In genomic region chr3:20242050-20242449, GRCm38 (mm10) we compare ENCODE assay signal across 22 mouse cellular contexts. TPM values are rescaled to one million over a fixed set of nuclear protein-coding genes. Genes with fewer than 3 reads are reported as not detected.
DNase-seq lines count a peak whose midpoint lies in the region; ATAC-seq and TF ChIP-seq lines count a peak whose summit lies in the region.
"Had no signal": no experiment of that assay in that cellular context is flagged by ENCODE, and none has a peak within 500 bp of the region (broad histone marks: within the 10 kb centered on the region; RNA-seq: fewer than 3 reads in every experiment).

Cpa3 (minus strand) TSS chr3:20242181.

- H3K27ac ChIP-seq in lung, postnatal 0 days (ENCODE audit: low read length), result no peak within 1 kb of the TSS
- H3K27ac ChIP-seq: forebrain, embryonic 12.5 days; neural tube, embryonic 12.5 days had no signal

- no peak within 1 kb of the TSS for H3K4me3 ChIP-seq in G1E (ENCODE audit: low read depth, low read length)
- no peak within 1 kb of the TSS for H3K4me3 ChIP-seq in lung, postnatal 0 days (ENCODE audit: low read depth, low read length)
- H3K4me3 ChIP-seq: forebrain, embryonic 12.5 days; neural tube, embryonic 12.5 days had no signal

- intact Hi-C loops in gastrocnemius, postnatal 36 days (cut with DNase I), result no loop called here

- WGBS in lung, postnatal 0 days, result 70% methylated on average over 3 of the region's 3 CpGs

- H3K4me2 ChIP-seq in lung, postnatal 0 days (replicated peaks; ENCODE audit: low read depth, low read length), result no peak within 1 kb of the TSS
- H3K4me2 ChIP-seq: forebrain, embryonic 12.5 days; midbrain, embryonic 11.5 days; neural tube, embryonic 12.5 days had no signal

- no peak for TF ChIP-seq EP300 in lung, postnatal 0 days (IDR thresholded peaks at IDR 0.05)

- TF ChIP-seq CTCF in G1E (IDR thresholded peaks at IDR 0.05; ENCODE audit: low read depth, low read length), result no peak
- TF ChIP-seq CTCF in lung, postnatal 0 days (IDR thresholded peaks at IDR 0.05), result no peak

- H3K36me3 ChIP-seq in G1E (replicated peaks), result no peaks in the 10 kb centered on the region
- H3K36me3 ChIP-seq in lung, postnatal 0 days (ENCODE audit: insufficient read depth, low read length), result no peaks in the 10 kb centered on the region
- H3K36me3 ChIP-seq: forebrain, embryonic 12.5 days; neural tube, embryonic 12.5 days had no signal

- H3K9me3 ChIP-seq in G1E (replicated peaks), result no peaks in the 10 kb centered on the region
- no peaks in the 10 kb centered on the region for H3K9me3 ChIP-seq in lung, postnatal 0 days (ENCODE audit: low read length)
- H3K9me3 ChIP-seq: forebrain, embryonic 12.5 days; neural tube, embryonic 12.5 days had no signal

- no peaks in the 10 kb centered on the region for H3K27me3 ChIP-seq in G1E (ENCODE audit: insufficient read depth, low read length)
- H3K27me3 ChIP-seq in lung, postnatal 0 days (replicated peaks; ENCODE audit: insufficient read depth, low read length), result no peaks in the 10 kb centered on the region
- H3K27me3 ChIP-seq: CH12.LX; forebrain, embryonic 12.5 days; neural tube, embryonic 12.5 days had no signal

- no peak for DNase-seq in gastrocnemius, postnatal 4 days (ENCODE audit: low spot score in 2 of 2)
- DNase-seq in gastrocnemius, postnatal 36 days, result no peak
- DNase-seq in G1E (ENCODE audit: low spot score), result peak; percentile 11
- no peak for DNase-seq in layer of hippocampus, adult 18-20 months (ENCODE audit: low spot score in 2 of 2)
- DNase-seq in urinary bladder, postnatal 4 days (ENCODE audit: low spot score in 2 of 2), result no peak
- DNase-seq in lung, postnatal 0 days (ENCODE audit: low spot score), result no peak
- DNase-seq: adrenal gland, adult 2 months; cerebellum, adult 9-10 months; heart, postnatal 36 days; kidney, adult 11 months; liver, postnatal 0 days; right cerebral cortex, adult 18-20 months had no signal

- H3K4me1 ChIP-seq in G1E (ENCODE audit: insufficient read depth, low read depth, low read length), result peaks cover 67% of the 10 kb centered on the region
- H3K4me1 ChIP-seq in lung, postnatal 0 days (ENCODE audit: insufficient read depth, low read depth, low read length), result no peaks in the 10 kb centered on the region
- H3K4me1 ChIP-seq: forebrain, embryonic 12.5 days; neural tube, embryonic 12.5 days had no signal

- H3K9ac ChIP-seq in lung, postnatal 0 days (replicated peaks; ENCODE audit: low read depth), result no peak within 1 kb of the TSS
- H3K9ac ChIP-seq: forebrain, embryonic 12.5 days; liver, postnatal 0 days; neural tube, embryonic 12.5 days had no signal

- ATAC-seq in G1E (ENCODE audit: extremely low read depth, insufficient number of reproducible peaks, low FRiP score, poor library complexity, severe bottlenecking), result peak; percentile 42
- ATAC-seq in erythroblast, adult 5-6 weeks (replicated peaks; ENCODE audit: low FRiP score, poor library complexity, severe bottlenecking), result no peak
- ATAC-seq in megakaryocyte progenitor cell, adult 5-6 weeks (replicated peaks; ENCODE audit: poor library complexity), result peak; percentile 52
- ATAC-seq in lung, postnatal 0 days, result no peak
- ATAC-seq: hindbrain, embryonic 16.5 days; liver, postnatal 0 days had no signal

RNA-seq across cellular contexts. Expression of gene Cpa3, which starts in this region (rescaled TPM):
- 10 to 100 TPM; 51.9 to 65.7 TPM for total RNA-seq in gastrocnemius, postnatal 4 days (2021)
- total RNA-seq in gastrocnemius, postnatal 36 days (2021), result 1 to 10 TPM; 1.9 to 3.0 TPM
- total RNA-seq in G1E (2014; fragmentation: Nextera tagmentation), result 185 and 247 TPM in 2 replicates
- 558 and 610 TPM in 2 replicates for total RNA-seq in G1E (2017)
- polyA plus RNA-seq in G1E (2012), result 3.4 TPM in 2 replicates
- 71.9 and 122 TPM in 2 replicates for total RNA-seq in erythroblast, adult 5-6 weeks (2015; ENCODE audit: low replicate concordance)
- total RNA-seq in erythroblast, adult 5-6 weeks (2017; ENCODE audit: low replicate concordance), result 21.2 and 29.3 TPM in 2 replicates
- total RNA-seq in megakaryocyte progenitor cell, adult 5-6 weeks (2015), result 123 and 129 TPM in 2 replicates
- 45.9 and 47.2 TPM in 2 replicates for total RNA-seq in megakaryocyte progenitor cell, adult 5-6 weeks (2017)
- not detected for total RNA-seq in layer of hippocampus, adult 18-20 months (2021)
- 5.6 and 5.9 TPM in 2 replicates for polyA plus RNA-seq in lung, postnatal 0 days (2015; fragmentation: Nextera tagmentation; extraction: Ambion mirVana)
- total RNA-seq: CH12.LX; left cerebral cortex, postnatal 14 days had no signal
- polyA plus RNA-seq: hindbrain, embryonic 16.5 days; liver, adult 2 months; small intestine, adult 2 months had no signal

Comparison
In these comparisons a context has a peak if more than half of its experiments do, and no peak if none do; other contexts are left out.
1. RNA of gene Cpa3 (total RNA-seq): 185 to 610 TPM in G1E, 45.9 to 129 TPM in megakaryocyte progenitor cell, adult 5-6 weeks, 21.2 to 122 TPM in erythroblast, adult 5-6 weeks and 51.9 to 65.7 TPM in gastrocnemius, postnatal 4 days; 1.9 to 3.0 TPM in gastrocnemius, postnatal 36 days and not detected in layer of hippocampus, adult 18-20 months; every median in the first group is over 4 times any median in the second.
2. ATAC-seq: peak in G1E (single experiment) and megakaryocyte progenitor cell, adult 5-6 weeks (single experiment); none in erythroblast, adult 5-6 weeks (single experiment) and lung, postnatal 0 days (single experiment).